In genomic region chr19:25610015-25610410, GRCm38 (mm10) we compare ENCODE assay signal across 8 mouse cellular contexts. TPM values are rescaled to one million over a fixed set of nuclear protein-coding genes. Genes with fewer than 3 reads are reported as not detected.
DNase-seq lines count a peak whose midpoint lies in the region; ATAC-seq and TF ChIP-seq lines count a peak whose summit lies in the region.

TSS of gene Dmrt3 (plus strand) at chr19:25610301.

- H3K4me3 ChIP-seq in liver, postnatal 0 days (ENCODE audit: low read depth, low read length) = peak within 1 kb of the TSS; percentile 31

- H3K9me3 ChIP-seq in liver, postnatal 0 days (ENCODE audit: low read length) = no peaks in the 10 kb centered on the region

- TF ChIP-seq CTCF in liver, postnatal 0 days (IDR thresholded peaks at IDR 0.05; ENCODE audit: low read depth) = no peak

- H3K27ac ChIP-seq in liver, postnatal 0 days (ENCODE audit: low read depth) = no peak within 1 kb of the TSS

- ATAC-seq in liver, postnatal 0 days = no peak

- 2% methylated on average over 24 of the region's 29 CpGs for WGBS in liver, postnatal 0 days (ENCODE audit: insufficient replicate concordance)

- TF ChIP-seq EP300 in liver, postnatal 0 days (IDR thresholded peaks at IDR 0.05; ENCODE audit: low read depth) = no peak

- no peak within 1 kb of the TSS for H3K9ac ChIP-seq in liver, postnatal 0 days (replicated peaks)

- DNase-seq in cerebellum, postnatal 10 days = peak; percentile 34 to 52
- no peak for DNase-seq in cerebellum, adult 8-10 months
- DNase-seq in thymus, postnatal 4 days = peak; percentile 25
- no peak for DNase-seq in thymus, postnatal 0 days (ENCODE audit: low spot score)
- DNase-seq in liver, postnatal 0 days = peak; percentile 15
- no peak for DNase-seq in urinary bladder, postnatal 36 days (ENCODE audit: low spot score in 2 of 2)
- DNase-seq in spleen, postnatal 10 days (ENCODE audit: low spot score in 2 of 2) = no peak
- no peak for DNase-seq in layer of hippocampus, postnatal 14 days (ENCODE audit: low spot score in 2 of 2)

- peak within 1 kb of the TSS; percentile 56 for H3K4me2 ChIP-seq in liver, postnatal 0 days (ENCODE audit: low read depth, low read length)

- peaks cover 96% of the 10 kb centered on the region for H3K27me3 ChIP-seq in liver, postnatal 0 days (ENCODE audit: insufficient read depth, low read length)

- no peaks in the 10 kb centered on the region for H3K36me3 ChIP-seq in liver, postnatal 0 days (replicated peaks; ENCODE audit: insufficient read depth, low read length)

- peaks cover 16% of the 10 kb centered on the region for H3K4me1 ChIP-seq in liver, postnatal 0 days (ENCODE audit: insufficient read depth)

RNA-seq across cellular contexts. Expression of gene Dmrt3, which starts in this region (rescaled TPM):
- polyA plus RNA-seq in thymus, postnatal 0 days (2015; fragmentation: Nextera tagmentation; extraction: Ambion mirVana) = 2.0 and 2.3 TPM in 2 replicates
- polyA plus RNA-seq in liver, postnatal 0 days (2015; fragmentation: Nextera tagmentation; extraction: Ambion mirVana) = not detected in 2 replicates
- 1 to 10 TPM in 1 of 2 experiments, under 1 TPM in 1; 0.83 to 1.7 TPM for total RNA-seq in layer of hippocampus, postnatal 14 days (2021)

Comparison
In these comparisons a context has a peak if more than half of its experiments do, and no peak if none do; other contexts are left out.
1. DNase-seq: peak in cerebellum, postnatal 10 days (2 of 2) and thymus, postnatal 4 days (single experiment); none in cerebellum, adult 8-10 months (single experiment), thymus, postnatal 0 days (single experiment), urinary bladder, postnatal 36 days (0 of 2), spleen, postnatal 10 days (0 of 2) and layer of hippocampus, postnatal 14 days (0 of 2).
2. Peak in DNase-seq, H3K4me3 ChIP-seq and H3K4me2 ChIP-seq in liver, postnatal 0 days; RNA of the gene not detected or under 1 TPM.